Mouse (Mus musculus) small intestine, adult 2 months (tissue): Measurements from ENCODE around the gene Mroh2b. TPM values are rescaled to one million over a fixed set of nuclear protein-coding genes. Genes with fewer than 3 reads are reported as not detected.

Source experiments
- H3K27ac ChIP-seq: fragments of 200-500 bp; 2 replicates; pipeline ENCODE4 v1.5.1; 2012; ENCODE audit warnings: low read depth, low read length, control low read depth, inconsistent platforms; ENCODE audit not compliant: insufficient read depth
- H3K27me3 ChIP-seq: fragments of 200-500 bp; 2 replicates; pipeline ENCODE4 v1.6.1; 2012; ENCODE audit warnings: mild to moderate bottlenecking, moderate library complexity, low read length, inconsistent platforms; ENCODE audit not compliant: control insufficient read depth, insufficient read depth
- H3K36me3 ChIP-seq: fragments of 200-500 bp; 2 replicates; pipeline ENCODE4 v1.6.1; 2012; ENCODE audit warnings: mild to moderate bottlenecking, low read length, control low read depth, inconsistent platforms; ENCODE audit not compliant: control insufficient read depth, insufficient read depth
- H3K4me1 ChIP-seq: fragments of 200-500 bp; 2 replicates; pipeline ENCODE4 v1.6.1; 2012; ENCODE audit warnings: low read length, inconsistent platforms, mixed read lengths; ENCODE audit not compliant: control insufficient read depth, insufficient read depth, insufficient read length
- H3K4me3 ChIP-seq: fragments of 200-500 bp; 2 replicates; pipeline ENCODE4 v1.5.1; 2012; ENCODE audit warnings: low read depth, mild to moderate bottlenecking, control low read depth, inconsistent platforms, low read length, moderate library complexity
- CTCF ChIP-seq: fragments of 200-500 bp; IDR thresholded peaks from 2 replicates; pipeline ENCODE4 v1.5.1; 2012; ENCODE audit warnings: low read depth, mild to moderate bottlenecking, control low read depth, inconsistent platforms, low read length, moderate library complexity, mixed read lengths; ENCODE audit not compliant: insufficient replicate concordance, insufficient read length; ENCODE audit errors: extremely low read depth
- POLR2A ChIP-seq: fragments of 200-500 bp; IDR thresholded peaks from 2 replicates; pipeline ENCODE4 v1.6.1; 2012; ENCODE audit warnings: low read depth, mild to moderate bottlenecking, control low read depth, inconsistent platforms, low read length, moderate library complexity
- WGBS: fragments of 180-500 bp; shearing (Covaris S2); methylation state at CpG from one replicate; pipeline ENCODE4 v1.1.7; 2018; 5-methylcytosine and 5-hydroxymethylcytosine counted together
- polyA plus RNA-seq: library from polyadenylated mRNA; depleted of rRNA; stranded (reverse); fragments of >200 nt; gene quantifications from 2 replicates; pipeline ENCODE4 v1.2.3, GENCODE M21; 2012; rRNA removed

Gene Mroh2b
- polyA plus RNA-seq: not detected in 2 replicates

GRCm38 (mm10) chr15:4898437-4898836 lies at the start of gene Mroh2b:
TSS of gene Mroh2b (plus strand) at chr15:4898737.
- TF ChIP-seq CTCF: no peak
- no peak for TF ChIP-seq POLR2A
- no peaks in the 10 kb centered on the region for H3K4me1 ChIP-seq
- no peaks in the 10 kb centered on the region for H3K36me3 ChIP-seq
- H3K4me3 ChIP-seq: no peak within 1 kb of the TSS
- H3K27me3 ChIP-seq: no peaks in the 10 kb centered on the region
- no peak within 1 kb of the TSS for H3K27ac ChIP-seq
- WGBS: 77% methylated on average over 1 of the region's 1 CpGs

- no peaks in the 10 kb centered on the region for H3K36me3 ChIP-seq
- H3K27me3 ChIP-seq: no peaks in the 10 kb centered on the region
- H3K4me3 ChIP-seq: no peak overlapping the region
- H3K27ac ChIP-seq: no peak overlapping the region
- TF ChIP-seq CTCF (no peak), POLR2A (no peak)
- H3K4me1 ChIP-seq: no peaks in the 10 kb centered on the region
- WGBS: 88% methylated on average over 1 of the region's 1 CpGs
Measured at GRCm38 (mm10) chr15:4850015-4850414, 48.5 kb upstream of the Mroh2b start.

GRCm38 (mm10) chr15:4894962-4895361 lies 3.6 kb upstream of the Mroh2b start:
- no peaks in the 10 kb centered on the region for H3K4me1 ChIP-seq
- H3K27ac ChIP-seq: no peak overlapping the region
- WGBS: 67% methylated on average over 3 of the region's 3 CpGs

GRCm38 (mm10) chr15:4934731-4935130 lies 36.2 kb downstream of the Mroh2b start:
- H3K27ac ChIP-seq: no peak overlapping the region
- no peaks in the 10 kb centered on the region for H3K4me1 ChIP-seq
- TF ChIP-seq POLR2A (no peak), CTCF (no peak)
- 82% methylated on average over 8 of the region's 8 CpGs for WGBS
- no peaks in the 10 kb centered on the region for H3K27me3 ChIP-seq
- no peaks in the 10 kb centered on the region for H3K36me3 ChIP-seq
- no peak overlapping the region for H3K4me3 ChIP-seq

More at GRCm38 (mm10) chr15:4894962-4895361, 3.6 kb upstream of the Mroh2b start:
- Histone ChIP-seq H3K4me3 (no peak overlapping the region), H3K36me3 (no peaks in the 10 kb centered on the region), H3K27me3 (no peaks in the 10 kb centered on the region)
- no peak for TF ChIP-seq POLR2A
- no peak for TF ChIP-seq CTCF

- no peak overlapping the region for H3K27ac ChIP-seq
- TF ChIP-seq POLR2A (no peak), CTCF (no peak)
- no peaks in the 10 kb centered on the region; the same call in 1 of the 2 replicates for H3K27me3 ChIP-seq
- H3K4me3 ChIP-seq: no peak overlapping the region
- no peaks in the 10 kb centered on the region for H3K4me1 ChIP-seq
- WGBS: 69% methylated on average over 1 of the region's 1 CpGs
- H3K36me3 ChIP-seq: no peaks in the 10 kb centered on the region
Measured at GRCm38 (mm10) chr15:4973355-4973754, 74.8 kb downstream of the Mroh2b start.

- H3K4me3 ChIP-seq: no peak overlapping the region
- no peaks in the 10 kb centered on the region for H3K27me3 ChIP-seq
- 48% methylated on average over 2 of the region's 2 CpGs for WGBS
- TF ChIP-seq CTCF (no peak), POLR2A (no peak)
- H3K27ac ChIP-seq: no peak overlapping the region
- no peaks in the 10 kb centered on the region for H3K4me1 ChIP-seq
- H3K36me3 ChIP-seq: no peaks in the 10 kb centered on the region
Measured at GRCm38 (mm10) chr15:5002903-5003302, 104.4 kb downstream of the Mroh2b start.

GRCm38 (mm10) chr15:5003503-5004196 lies 105.1 kb downstream of the Mroh2b start:
- no peaks in the 10 kb centered on the region for H3K36me3 ChIP-seq
- TF ChIP-seq CTCF: no peak
- TF ChIP-seq POLR2A: no peak
- no peak overlapping the region for H3K4me3 ChIP-seq
- 68% methylated on average over 6 of the region's 6 CpGs for whole genome bisulfite sequencing
- H3K4me1 ChIP-seq: no peaks in the 10 kb centered on the region
- H3K27me3 ChIP-seq: no peaks in the 10 kb centered on the region
- no peak overlapping the region for H3K27ac ChIP-seq
